Mouse (Mus musculus) cerebellum, adult (tissue): ENCODE measurements around the gene Fshb.
A peak's percentile ranks its signal among the peaks of the same experiment; 100 is the strongest.

Experiments
- ATAC-seq: cut with Nextera tagmentation; 2 replicates; pipeline ENCODE4 v1.9.2; 2017; ENCODE audit warnings: mild to moderate bottlenecking, moderate library complexity, mixed read lengths; ENCODE audit not compliant: insufficient number of reproducible peaks, low FRiP score, low TSS enrichment

Fshb gene

DNA sequence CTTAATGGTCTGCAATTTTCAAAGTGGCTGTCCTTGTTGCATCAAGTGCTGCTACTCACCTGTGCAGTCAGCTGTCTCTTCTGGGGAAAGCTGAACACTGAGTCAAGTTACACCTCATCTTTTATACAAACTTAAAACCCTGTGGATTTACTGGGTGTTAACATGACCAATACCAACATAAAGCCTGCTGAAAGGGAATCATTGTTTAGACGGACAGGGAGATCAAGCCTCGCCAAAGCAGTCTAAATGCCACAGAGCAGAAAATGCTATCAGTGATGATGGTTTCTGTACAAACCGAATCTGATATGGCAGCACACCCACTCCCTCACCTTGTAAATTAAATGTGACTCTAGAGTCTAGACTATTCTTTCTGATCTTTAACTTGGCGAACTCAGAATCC is at the start of gene Fshb:
Fshb (minus strand) TSS at position 101 of the 400 bp plus-strand sequence.
- no peak for ATAC-seq

DNA sequence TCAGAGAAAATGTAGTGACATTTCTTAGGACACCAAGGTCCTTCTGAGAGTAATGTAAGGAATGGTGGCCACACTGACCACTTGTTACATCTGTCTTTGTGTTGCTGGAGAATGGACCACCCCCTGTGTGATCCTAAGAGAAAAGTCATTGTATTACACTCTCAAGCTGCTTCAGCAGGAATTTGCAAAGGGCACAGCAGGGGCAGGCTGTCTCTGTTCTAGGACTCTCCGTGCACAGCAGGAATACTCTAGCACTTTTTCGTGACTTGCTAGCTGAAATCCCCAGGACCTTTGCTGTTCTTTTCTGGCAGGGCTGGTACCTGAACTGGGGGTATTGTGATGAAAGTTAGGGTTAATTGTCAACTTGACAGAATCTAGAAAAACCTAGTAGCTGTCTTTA is 24.8 kb upstream of the Fshb start:
- ATAC-seq = no peak

DNA sequence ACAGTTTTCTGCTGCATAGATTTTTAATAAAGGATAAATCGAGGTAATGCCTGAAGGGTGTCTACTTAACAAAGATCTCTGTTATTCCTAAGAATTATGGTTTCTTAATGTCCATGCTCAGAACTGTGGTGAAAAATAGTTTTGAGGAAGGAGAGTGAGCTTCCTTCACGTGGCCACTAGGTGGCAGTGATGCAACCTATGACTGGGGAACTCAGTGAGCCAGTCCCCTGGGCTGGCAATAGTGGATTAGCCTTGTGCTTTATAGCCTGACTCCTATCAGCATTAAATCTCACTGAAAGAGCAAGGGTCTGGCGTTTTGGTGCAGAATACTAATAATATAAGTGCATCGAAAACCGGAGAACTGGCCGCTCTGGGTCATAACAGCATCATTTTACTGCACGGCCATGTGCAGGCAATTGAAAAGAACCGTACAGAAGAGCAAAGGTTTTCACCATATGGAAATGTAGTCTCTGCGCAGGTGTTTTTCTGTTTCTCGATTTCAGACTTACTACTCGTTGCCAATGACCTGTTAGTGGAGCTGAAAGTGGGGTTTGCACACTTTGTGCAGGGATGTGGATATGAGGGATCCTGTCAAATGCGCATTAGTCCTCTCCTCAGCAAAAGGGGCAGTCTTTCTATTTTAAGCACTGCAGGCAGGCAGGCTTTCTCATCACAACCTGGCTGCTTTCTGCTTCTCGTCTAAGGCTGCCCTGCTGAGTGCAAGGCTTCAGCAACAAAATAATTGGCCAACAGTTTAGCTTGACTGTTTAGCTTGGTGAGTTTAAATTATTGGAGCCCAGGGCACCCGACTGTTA is 23.8 kb upstream of the Fshb start:
- 0 out of 2 replicates have a peak, but pooled peaks have one; percentile 31 for ATAC-seq

DNA sequence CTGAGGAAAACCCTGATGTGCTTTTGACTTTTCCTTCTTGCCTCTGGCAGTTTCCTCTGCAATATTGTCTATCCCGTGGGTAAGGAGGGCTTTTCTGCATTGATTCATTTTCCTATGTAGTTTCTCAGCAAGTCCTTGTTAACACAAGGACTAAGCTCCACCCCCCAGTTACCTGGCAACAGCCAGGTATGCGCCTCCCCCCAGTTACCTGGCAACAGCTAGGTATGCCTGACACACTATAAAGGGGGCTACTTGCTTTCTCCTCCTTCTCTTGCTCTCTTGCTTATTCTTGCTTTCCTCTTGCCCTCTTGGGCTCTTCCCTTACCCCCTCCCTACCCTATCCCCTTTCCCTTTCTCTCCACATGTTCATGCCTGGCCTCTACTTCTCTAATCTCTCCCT is 3.8 kb upstream of the Fshb start:
- ATAC-seq = no peak

DNA sequence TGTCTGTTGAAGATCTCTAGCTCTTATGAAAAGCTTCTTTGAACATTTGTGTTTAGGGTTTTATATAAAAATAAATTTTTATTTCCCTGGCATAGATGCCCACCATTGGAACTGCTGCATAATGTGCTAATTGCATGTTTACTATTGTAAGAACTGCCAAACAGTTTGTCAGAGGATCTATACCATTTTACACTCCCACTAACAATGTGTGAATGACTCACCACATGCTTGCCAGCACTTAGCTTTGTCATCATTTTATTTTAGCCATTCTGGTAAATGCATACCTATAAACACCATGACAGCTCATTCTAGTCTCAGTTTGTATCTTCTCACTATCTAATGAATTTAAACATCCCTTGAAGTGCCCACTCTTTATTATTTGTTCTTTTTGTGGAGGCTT is 13.5 kb downstream of the Fshb start:
- no peak for ATAC-seq

DNA sequence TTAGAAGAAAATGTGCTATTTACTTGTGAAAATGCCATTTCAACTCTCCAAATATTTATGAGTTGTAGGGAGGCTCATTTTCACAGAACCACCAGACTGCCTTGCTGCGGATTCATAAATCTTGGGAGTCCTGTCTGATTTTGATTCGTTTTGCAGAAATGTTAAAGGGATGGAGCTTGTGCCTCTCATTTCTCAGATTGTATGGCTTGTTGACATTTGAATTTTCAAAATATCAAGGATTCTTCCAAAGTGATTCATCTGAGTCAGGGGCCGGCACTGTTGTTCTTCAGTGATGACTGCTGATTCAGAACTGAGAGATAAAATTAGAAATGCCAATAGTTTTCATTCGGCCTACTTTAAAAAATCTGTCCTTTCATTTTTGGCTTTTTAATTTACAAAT is 18.6 kb downstream of the Fshb start:
- no peak for ATAC-seq

DNA sequence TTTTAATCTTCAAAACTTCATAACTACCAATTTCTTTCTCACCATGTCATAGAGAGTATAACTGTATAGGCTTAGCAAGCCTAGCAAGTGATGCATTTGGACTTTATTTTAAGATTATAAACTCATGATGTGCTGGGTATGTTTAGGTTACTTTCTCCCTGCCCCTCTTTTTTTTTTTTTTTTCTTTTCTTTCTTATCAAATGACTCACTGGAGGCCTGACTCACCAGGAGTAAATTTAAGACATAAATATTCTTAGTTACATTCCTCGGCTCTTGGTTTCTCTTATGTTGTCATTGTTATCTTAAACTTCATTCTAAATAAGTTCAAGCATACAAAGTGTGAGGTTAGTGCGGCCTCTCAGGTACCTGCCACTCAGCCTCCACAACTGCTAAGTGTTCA is 23.5 kb downstream of the Fshb start:
- ATAC-seq = no peak

DNA sequence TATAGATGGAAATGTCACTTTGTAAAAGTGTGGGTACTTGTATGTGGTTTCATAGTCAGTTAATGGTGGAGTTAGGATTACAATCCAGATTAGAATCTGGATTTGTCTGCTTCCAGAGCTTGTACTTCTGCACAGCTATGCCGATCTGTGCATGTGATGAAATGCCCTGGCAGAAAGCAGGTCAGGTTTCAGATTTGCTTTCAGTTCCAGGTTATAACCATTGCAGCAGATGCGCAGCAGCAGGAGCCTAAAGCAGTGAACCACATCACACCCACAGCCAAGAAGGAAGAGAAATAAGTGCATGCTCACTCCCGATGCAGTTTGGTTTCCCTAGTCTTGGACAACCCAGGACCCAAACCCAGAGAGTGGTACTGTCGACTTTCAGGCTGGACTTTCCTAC is 34.8 kb downstream of the Fshb start:
- ATAC-seq = no peak; the same call in 1 of the 2 replicates

DNA sequence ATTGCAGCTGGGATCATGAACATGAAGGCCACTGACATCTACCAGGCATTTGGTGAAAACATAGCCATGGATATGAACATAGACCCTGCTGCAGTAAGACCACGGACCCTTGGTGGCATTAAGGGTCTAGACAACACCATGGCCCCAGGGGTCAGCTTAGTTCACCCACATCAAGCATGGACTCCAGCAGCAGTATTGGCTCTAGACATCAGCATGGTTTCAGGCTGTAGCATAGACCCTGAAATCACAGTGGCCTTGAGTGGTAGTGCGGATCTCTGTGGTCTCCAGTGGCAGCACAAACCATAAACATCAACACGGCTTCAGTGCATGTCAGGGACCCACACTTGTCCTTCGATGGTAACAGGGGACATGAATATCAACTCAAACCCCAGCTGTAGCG is 36.7 kb downstream of the Fshb start:
- no peak for ATAC-seq

DNA sequence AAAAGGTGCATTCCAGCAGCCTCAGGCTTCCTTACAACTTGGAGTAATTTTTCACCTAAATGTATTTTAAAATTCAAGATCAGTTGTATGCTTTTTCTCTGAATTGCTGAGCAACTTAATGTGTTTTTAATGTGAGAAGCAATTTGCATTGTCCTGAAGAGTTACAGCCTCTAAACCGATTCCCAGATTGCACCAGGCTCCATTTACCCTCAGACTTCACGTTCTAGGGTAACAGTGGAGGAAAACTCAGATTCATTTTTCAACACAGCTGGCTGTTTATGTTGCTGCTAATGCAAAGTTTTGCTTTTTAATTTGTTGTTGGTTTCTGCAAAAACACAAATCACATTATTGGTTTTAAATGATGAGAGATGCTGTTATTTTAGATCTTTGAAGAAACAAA is 40.1 kb downstream of the Fshb start:
- no peak for ATAC-seq

DNA sequence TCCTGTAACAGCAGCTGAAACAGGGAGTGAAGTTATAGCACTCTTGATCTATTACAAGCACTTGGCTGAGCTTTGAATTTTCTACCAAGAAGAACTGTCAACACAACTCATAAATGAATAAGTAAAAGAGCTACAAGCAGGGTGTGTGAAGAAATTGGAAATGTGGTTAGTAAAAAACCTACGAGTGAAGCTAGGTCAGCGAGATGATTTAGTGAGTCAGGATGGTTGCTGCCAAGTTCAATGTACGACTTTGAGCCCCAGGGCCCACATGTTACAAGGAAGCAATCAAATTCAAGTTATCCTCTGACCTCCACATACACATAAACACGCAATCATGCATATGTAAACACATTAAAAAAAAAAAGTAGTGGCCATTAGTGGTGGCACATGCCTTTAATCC is 46.3 kb downstream of the Fshb start:
- ATAC-seq = no peak

DNA sequence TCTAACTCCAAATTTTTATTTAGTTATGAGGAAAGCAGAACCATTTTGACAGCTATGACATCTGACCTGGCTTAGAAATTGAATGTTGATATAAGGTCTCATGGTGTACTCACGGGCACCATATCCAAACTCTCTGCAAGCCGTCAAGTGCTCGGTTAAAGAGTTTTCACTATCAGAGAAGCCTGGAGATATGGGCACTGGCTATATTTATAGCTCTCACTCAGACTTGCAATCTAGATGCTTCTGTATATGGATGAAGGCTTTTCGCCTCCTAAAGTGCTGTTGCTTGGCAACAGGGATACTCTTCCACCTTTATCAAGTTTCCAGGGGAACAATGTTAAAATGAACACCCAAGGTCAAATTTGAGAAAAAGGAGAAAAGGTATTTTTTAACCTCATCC is 47.1 kb downstream of the Fshb start:
- no peak for ATAC-seq

DNA sequence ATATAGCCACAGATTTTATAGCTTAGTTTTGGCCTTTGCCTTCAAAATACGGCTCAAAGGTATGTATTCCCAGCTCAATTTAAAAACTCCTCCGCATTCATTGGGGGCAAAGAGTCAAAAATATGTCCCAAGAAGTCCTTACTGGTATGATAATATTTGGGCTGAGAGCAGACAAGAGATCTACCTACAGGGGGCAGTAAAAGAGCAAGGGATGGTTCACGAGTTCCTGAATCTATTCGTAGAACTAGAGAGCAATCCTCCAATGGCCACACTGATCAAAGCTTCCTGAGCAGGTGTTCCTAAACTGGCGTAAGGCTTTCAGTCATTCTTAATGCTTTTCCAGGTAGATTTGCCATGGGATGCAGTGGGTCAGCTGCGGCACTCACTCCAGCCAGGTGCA is 49.3 kb downstream of the Fshb start:
- no peak for ATAC-seq

DNA sequence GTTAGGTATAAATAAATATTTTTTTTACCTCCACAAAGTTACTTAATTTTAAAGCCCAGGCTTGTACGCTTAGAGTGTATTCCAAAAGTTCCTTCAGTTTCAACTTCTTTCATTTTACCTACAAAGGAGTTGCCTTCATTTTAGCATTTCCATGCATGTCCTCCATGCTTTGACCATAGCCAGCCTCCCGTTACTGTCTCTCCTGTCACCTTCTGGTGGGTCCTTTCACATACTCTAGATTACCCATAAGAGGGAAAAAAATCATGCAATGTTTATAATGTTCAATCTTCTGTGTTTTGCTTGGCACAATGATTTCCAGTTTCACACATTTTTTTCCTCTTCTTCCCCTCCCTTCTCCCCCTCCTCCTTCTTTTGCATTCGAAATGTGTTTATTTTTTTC is 53.1 kb downstream of the Fshb start:
- ATAC-seq = no peak
